Mouse (Mus musculus) heart, postnatal 0 days (tissue): ENCODE data around the gene Bmpr1a. TPM values are rescaled to one million over a fixed set of nuclear protein-coding genes. Genes with fewer than 3 reads are reported as not detected.

Source experiments
- ATAC-seq: fragments of 200-750 bp; cut with Nextera tagmentation; 2 replicates; pipeline ENCODE4 v1.8.0; 2017; ENCODE audit warnings: low read depth, moderate number of reproducible peaks, moderate library complexity; ENCODE audit not compliant: insufficient read depth
- DNase-seq: peaks from one replicate; pipeline ENCODE4 v3.0.0-alpha.2; 2016; ENCODE audit warnings: low spot score
- H3K27ac ChIP-seq: fragments of 300-500 bp; sonication (generic); 2 replicates; pipeline ENCODE4 v1.5.1; 2014; ENCODE audit warnings: low read depth, mild to moderate bottlenecking
- H3K27me3 ChIP-seq: fragments of 300-500 bp; sonication (generic); 2 replicates; pipeline ENCODE4 v1.6.1; 2014; ENCODE audit warnings: low read length, mixed read lengths; ENCODE audit not compliant: control insufficient read depth, insufficient read depth
- H3K36me3 ChIP-seq: fragments of 300-500 bp; sonication (generic); replicated peaks from 2 replicates; pipeline ENCODE4 v1.6.1; 2014; ENCODE audit warnings: low read length, mixed read lengths; ENCODE audit not compliant: control insufficient read depth, insufficient read depth
- H3K4me1 ChIP-seq: fragments of 300-500 bp; sonication (generic); 2 replicates; pipeline ENCODE4 v1.6.1; 2014; ENCODE audit warnings: antibody characterized with exemption; ENCODE audit not compliant: control insufficient read depth, insufficient read depth
- H3K4me2 ChIP-seq: fragments of 300-500 bp; sonication (generic); 2 replicates; pipeline ENCODE4 v1.6.1; 2014; ENCODE audit warnings: low read depth, mild to moderate bottlenecking, low read length, moderate library complexity
- H3K4me3 ChIP-seq: fragments of 300-500 bp; sonication (generic); 2 replicates; pipeline ENCODE4 v1.5.1; 2014; ENCODE audit warnings: low read depth, low read length
- H3K9ac ChIP-seq: fragments of 300-500 bp; sonication (generic); replicated peaks from 2 replicates; pipeline ENCODE4 v1.6.1; 2014; ENCODE audit warnings: low read depth, low read length, mixed read lengths
- H3K9me3 ChIP-seq: fragments of 300-500 bp; sonication (generic); replicated peaks from 2 replicates; pipeline ENCODE4 v1.6.1; 2016; ENCODE audit warnings: low read length; ENCODE audit not compliant: control insufficient read depth
- CTCF ChIP-seq: IDR thresholded peaks from 2 replicates; pipeline ENCODE4 v1.5.1; 2016; ENCODE audit warnings: antibody characterized with exemption, control low read depth, low read depth
- EP300 ChIP-seq: IDR thresholded peaks from 2 replicates; pipeline ENCODE4 v1.6.1; 2016; ENCODE audit warnings: antibody characterized with exemption, low read depth
- WGBS: fragments of 180-500 bp; shearing (Covaris S2); extraction: QIAGEN DNeasy Blood & Tissue Kit; methylation state at CpG from one replicate; pipeline ENCODE4 v1.1.7; 2014; 5-methylcytosine and 5-hydroxymethylcytosine counted together
- polyA plus RNA-seq: library from polyadenylated mRNA; unstranded; fragments of >200 nt; fragmentation: Nextera tagmentation; extraction: Ambion mirVana; gene quantifications from 2 replicates; pipeline ENCODE4 v1.2.1, GENCODE M21; 2015
- total RNA-seq: library from RNA; depleted of rRNA; stranded (reverse); fragments of >200 nt; gene quantifications from 2 replicates; pipeline ENCODE4 v1.2.3, GENCODE M21; 2014; ENCODE audit warnings: low replicate concordance

The Bmpr1a gene
- total and polyA plus RNA-seq, 2 experiments from 2014 or later = 38.6 to 130 TPM

GRCm38 (mm10) chr14:34398901-34399300 is 104.2 kb downstream of the Bmpr1a start:
- Histone ChIP-seq H3K4me1 (no peaks in the 10 kb centered on the region), H3K4me3 (no peak overlapping the region), H3K9me3 (no peaks in the 10 kb centered on the region), H3K36me3 (peaks cover 16% of the 10 kb centered on the region), H3K4me2 (no peak overlapping the region), H3K9ac (no peak overlapping the region), H3K27me3 (no peaks in the 10 kb centered on the region), H3K27ac (no peak overlapping the region)
- ATAC-seq (no peak), DNase-seq (no peak)
- 89% methylated on average over 21 of the region's 21 CpGs for WGBS
- TF ChIP-seq EP300 = no peak
- no peak for TF ChIP-seq CTCF

GRCm38 (mm10) chr14:34397871-34398270 is 105.3 kb downstream of the Bmpr1a start:
- ATAC-seq (no peak), DNase-seq (no peak)
- no peak overlapping the region for H3K4me3 ChIP-seq
- 74% methylated on average over 5 of the region's 5 CpGs for WGBS
- no peak overlapping the region for H3K27ac ChIP-seq
- no peak overlapping the region for H3K9ac ChIP-seq
- peaks cover 15% of the 10 kb centered on the region for H3K36me3 ChIP-seq
- H3K4me1 ChIP-seq = no peaks in the 10 kb centered on the region
- H3K27me3 ChIP-seq = no peaks in the 10 kb centered on the region
- TF ChIP-seq CTCF (no peak), EP300 (no peak)
- H3K9me3 ChIP-seq = no peaks in the 10 kb centered on the region
- no peak overlapping the region for H3K4me2 ChIP-seq

GRCm38 (mm10) chr14:34393295-34393694 is 109.8 kb downstream of the Bmpr1a start:
- TF ChIP-seq EP300 = no peak
- TF ChIP-seq CTCF = no peak
- Histone ChIP-seq H3K9ac (no peak overlapping the region), H3K36me3 (peaks cover 5% of the 10 kb centered on the region; the same call in 1 of the 2 replicates), H3K9me3 (no peaks in the 10 kb centered on the region), H3K27ac (no peak overlapping the region), H3K27me3 (no peaks in the 10 kb centered on the region), H3K4me3 (no peak overlapping the region), H3K4me1 (no peaks in the 10 kb centered on the region), H3K4me2 (no peak overlapping the region)
- WGBS = 63% methylated on average over 4 of the region's 4 CpGs
- ATAC-seq (no peak), DNase-seq (no peak)

- H3K4me2 ChIP-seq = no peak overlapping the region
- TF ChIP-seq EP300 = no peak
- TF ChIP-seq CTCF = no peak
- no peak overlapping the region for H3K27ac ChIP-seq
- ATAC-seq (no peak), DNase-seq (no peak)
- H3K27me3 ChIP-seq = no peaks in the 10 kb centered on the region
- H3K9me3 ChIP-seq = no peaks in the 10 kb centered on the region
- no peak overlapping the region for H3K4me3 ChIP-seq
- peaks cover 6% of the 10 kb centered on the region; the same call in 1 of the 2 replicates for H3K4me1 ChIP-seq
- no peaks in the 10 kb centered on the region for H3K36me3 ChIP-seq
- H3K9ac ChIP-seq = no peak overlapping the region
- WGBS = 76% methylated on average over 8 of the region's 9 CpGs
Measured at GRCm38 (mm10) chr14:34382921-34383704, 120.0 kb downstream of the Bmpr1a start.

- H3K4me3 ChIP-seq = no peak overlapping the region
- peak; percentile 64 for DNase-seq
- 33% methylated on average over 11 of the region's 11 CpGs for WGBS
Measured at GRCm38 (mm10) chr14:34378560-34379331, 124.4 kb downstream of the Bmpr1a start.

More at GRCm38 (mm10) chr14:34378560-34379331, 124.4 kb downstream of the Bmpr1a start:
- H3K27ac ChIP-seq = peak overlapping the region; percentile 67
- TF ChIP-seq EP300 (0 out of 2 replicates have a peak, but pooled peaks have one; percentile 21), CTCF (no peak)
- H3K4me2 ChIP-seq = peak overlapping the region; percentile 51
- peak; percentile 66 for ATAC-seq
- no peaks in the 10 kb centered on the region for H3K36me3 ChIP-seq
- no peaks in the 10 kb centered on the region for H3K9me3 ChIP-seq
- H3K4me1 ChIP-seq = peaks cover 6% of the 10 kb centered on the region; the same call in 1 of the 2 replicates
- no peaks in the 10 kb centered on the region for H3K27me3 ChIP-seq
- no peak overlapping the region for H3K9ac ChIP-seq
